ENCODE assay signal across 24 mouse cellular contexts in genomic region chr13:23279576-23279975, GRCm38 (mm10). TPM values are rescaled to one million over a fixed set of nuclear protein-coding genes. Genes with fewer than 3 reads are reported as not detected.
"Had no signal": no experiment of that assay in that cellular context is flagged by ENCODE, and none has a peak within 500 bp of the region (broad histone marks: within the 10 kb centered on the region; RNA-seq: fewer than 3 reads in every experiment).

No protein-coding gene starts in this region.

- H3K4me1 ChIP-seq: neural tube, embryonic 15.5 days; stomach, embryonic 15.5 days had no signal

- H3K36me3 ChIP-seq: neural tube, embryonic 15.5 days; stomach, embryonic 15.5 days had no signal

- H3K27me3 ChIP-seq: stomach, embryonic 15.5 days had no signal

- H3K4me2 ChIP-seq: neural tube, embryonic 15.5 days; stomach, embryonic 15.5 days had no signal

- H3K4me3 ChIP-seq: neural tube, embryonic 15.5 days; stomach, embryonic 15.5 days had no signal

- H3K9me3 ChIP-seq: neural tube, embryonic 15.5 days; stomach, embryonic 15.5 days had no signal

- H3K27ac ChIP-seq: neural tube, embryonic 15.5 days; stomach, embryonic 15.5 days; stomach, postnatal 0 days had no signal

- DNase-seq: retina, postnatal 1 day; right cerebral cortex, adult 18-20 months; right cerebral cortex, postnatal 14 days; right cerebral cortex, postnatal 25 days; right cerebral cortex, postnatal 4 days; spleen, adult 18-20 months; thymus, adult 18-20 months; thymus, adult 2 months; thymus, postnatal 14 days; thymus, postnatal 25 days; thymus, postnatal 36 days; thymus, postnatal 4 days had no signal

- H3K9ac ChIP-seq: neural tube, embryonic 15.5 days; stomach, embryonic 15.5 days had no signal

RNA-seq across cellular contexts. Expression of gene Vmn1r223, which starts 32.6 kb away (rescaled TPM):
- total RNA-seq: neutrophil, adult 5-6 weeks had no signal
- polyA plus RNA-seq: neural tube, embryonic 14.5 days; neural tube, embryonic 15.5 days; small intestine, adult 2 months; spleen, adult 2 months; stomach, embryonic 14.5 days; stomach, embryonic 15.5 days; stomach, embryonic 16.5 days; stomach, postnatal 0 days; testis, adult 2 months; thymus, adult 2 months; thymus, postnatal 0 days; urinary bladder, adult 2 months had no signal

RNA-seq across cellular contexts. Expression of gene Vmn1r222, which starts 43.8 kb away (rescaled TPM):
- total RNA-seq: neutrophil, adult 5-6 weeks had no signal
- polyA plus RNA-seq: neural tube, embryonic 14.5 days; neural tube, embryonic 15.5 days; small intestine, adult 2 months; spleen, adult 2 months; stomach, embryonic 14.5 days; stomach, embryonic 15.5 days; stomach, embryonic 16.5 days; stomach, postnatal 0 days; testis, adult 2 months; thymus, adult 2 months; thymus, postnatal 0 days; urinary bladder, adult 2 months had no signal
